Mouse (Mus musculus): Measurements from ENCODE around the gene Lgals9.

Gene Lgals9

GRCm38 (mm10) chr11:78984483-78985177 is at the start of gene Lgals9:
TSS of gene Lgals9 (minus strand) at chr11:78984946.
- DNase-seq, result peak; percentile 64 to 71

- DNase-seq, result peak in 1 of 2 experiments; percentile 23
Observed at GRCm38 (mm10) chr11:79033636-79034035, 48.9 kb upstream of the Lgals9 start.

- no peak for DNase-seq
Observed at GRCm38 (mm10) chr11:79033021-79033420, 48.3 kb upstream of the Lgals9 start.

- no peak for DNase-seq
Observed at GRCm38 (mm10) chr11:79031452-79031746, 46.7 kb upstream of the Lgals9 start.

- DNase-seq, result peak; percentile 78 to 88
Observed at GRCm38 (mm10) chr11:79030570-79031451, 46.1 kb upstream of the Lgals9 start.

- peak in 1 of 2 experiments; percentile 30 for DNase-seq
Observed at GRCm38 (mm10) chr11:79023751-79024150, 39.0 kb upstream of the Lgals9 start.

GRCm38 (mm10) chr11:79023342-79023741 is 38.6 kb upstream of the Lgals9 start:
- DNase-seq, result peak; percentile 80 to 90

GRCm38 (mm10) chr11:79022836-79023235 is 38.1 kb upstream of the Lgals9 start:
- DNase-seq, result peak; percentile 52 to 62

GRCm38 (mm10) chr11:79020535-79021045 is 35.8 kb upstream of the Lgals9 start:
- peak in 1 of 2 experiments; percentile 17 for DNase-seq

- DNase-seq, result peak; percentile 59 to 67
Observed at GRCm38 (mm10) chr11:79019839-79020534, 35.2 kb upstream of the Lgals9 start.

- DNase-seq, result peak; percentile 81 to 84
Observed at GRCm38 (mm10) chr11:79018954-79019704, 34.4 kb upstream of the Lgals9 start.

- peak in 1 of 2 experiments; percentile 7 for DNase-seq
Observed at GRCm38 (mm10) chr11:79017161-79017606, 32.4 kb upstream of the Lgals9 start.

GRCm38 (mm10) chr11:79016236-79016635 is 31.5 kb upstream of the Lgals9 start:
- DNase-seq, result peak in 1 of 2 experiments; percentile 11

- DNase-seq, result peak; percentile 27 to 53
Observed at GRCm38 (mm10) chr11:79015660-79016215, 31.0 kb upstream of the Lgals9 start.

- DNase-seq, result no peak
Observed at GRCm38 (mm10) chr11:79014602-79015325, 30.0 kb upstream of the Lgals9 start.

- DNase-seq, result no peak
Observed at GRCm38 (mm10) chr11:79013806-79014205, 29.1 kb upstream of the Lgals9 start.

- peak in 1 of 2 experiments; percentile 1 for DNase-seq
Observed at GRCm38 (mm10) chr11:79013056-79013455, 28.3 kb upstream of the Lgals9 start.

GRCm38 (mm10) chr11:79012529-79012928 is 27.8 kb upstream of the Lgals9 start:
- no peak for DNase-seq

- no peak for DNase-seq
Observed at GRCm38 (mm10) chr11:79008891-79009290, 24.1 kb upstream of the Lgals9 start.

- peak; percentile 34 to 61 for DNase-seq
Observed at GRCm38 (mm10) chr11:79008007-79008775, 23.4 kb upstream of the Lgals9 start.
